Comparison of ENCODE assay signal across 10 mouse cellular contexts in the genomic region with DNA sequence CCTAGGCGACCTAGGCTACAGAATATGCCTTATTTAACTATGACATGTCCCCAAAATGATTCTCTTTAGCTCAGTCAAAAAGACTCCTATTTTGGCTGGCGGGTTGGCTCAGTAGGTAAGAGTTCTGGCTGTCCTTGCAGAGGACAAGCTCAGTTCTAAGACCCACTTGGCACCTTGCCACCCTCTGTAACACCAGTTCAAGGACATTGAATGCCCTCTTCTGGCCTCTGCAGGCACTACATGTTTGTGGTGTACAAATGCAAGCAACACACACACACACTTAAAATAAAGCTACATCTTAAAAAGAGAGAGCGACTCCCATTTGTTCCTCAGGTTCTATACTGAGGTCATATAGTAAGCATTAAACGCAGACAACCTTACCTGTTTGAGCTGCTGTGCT. TPM values are rescaled to one million over a fixed set of nuclear protein-coding genes. Genes with fewer than 3 reads are reported as not detected.
DNase-seq lines count a peak whose midpoint lies in the region; ATAC-seq and TF ChIP-seq lines count a peak whose summit lies in the region.
"Had no signal": no experiment of that assay in that cellular context is flagged by ENCODE, and none has a peak within 500 bp of the region (broad histone marks: within the 10 kb centered on the region; RNA-seq: fewer than 3 reads in every experiment).

No protein-coding gene starts in this region.

- peak; percentile 50 to 51 for DNase-seq in cerebellum, postnatal 10 days
- DNase-seq in cerebellum, adult 11-12 months = no peak
- peak; percentile 12 for DNase-seq in liver, adult 2 months (ENCODE audit: extremely low read depth, low read depth, low spot score)
- peak; percentile 38 to 53 for DNase-seq in kidney, postnatal 4 days
- DNase-seq in left cerebral cortex, adult 11 months (ENCODE audit: low spot score) = no peak
- no peak for DNase-seq in frontal cortex, postnatal 25 days (ENCODE audit: low spot score in 2 of 2)
- DNase-seq: gastrocnemius, postnatal 14 days had no signal

- no peaks in the 10 kb centered on the region for H3K36me3 ChIP-seq in liver, adult 2 months (ENCODE audit: control insufficient read depth, insufficient read depth, low read length)
- peaks cover 92% of the 10 kb centered on the region for H3K36me3 ChIP-seq in liver, embryonic 12.5 days
- H3K36me3 ChIP-seq in E14TG2a.4 (ENCODE audit: insufficient read depth, low read length) = peaks cover 92% of the 10 kb centered on the region

- 98% methylated on average over 4 of the region's 4 CpGs for WGBS in liver, adult 2 months
- 90% methylated on average over 4 of the region's 4 CpGs for WGBS in liver, embryonic 12.5 days (ENCODE audit: insufficient replicate concordance)

- no peak overlapping the region for H3K4me2 ChIP-seq in liver, embryonic 12.5 days
- H3K4me2 ChIP-seq: limb, embryonic 13.5 days had no signal

- H3K4me3 ChIP-seq in liver, adult 2 months (ENCODE audit: insufficient read depth, low read depth, low read length) = no peak overlapping the region
- no peak overlapping the region for H3K4me3 ChIP-seq in liver, embryonic 12.5 days
- no peak overlapping the region for H3K4me3 ChIP-seq in E14TG2a.4 (replicated peaks; ENCODE audit: low read length)
- H3K4me3 ChIP-seq: limb, embryonic 13.5 days had no signal

- TF ChIP-seq POLR2A in liver, adult 2 months (IDR thresholded peaks at IDR 0.05; ENCODE audit: extremely low read depth, insufficient read depth, low read length) = no peak

- no peaks in the 10 kb centered on the region for H3K9me3 ChIP-seq in liver, embryonic 12.5 days (replicated peaks)
- no peaks in the 10 kb centered on the region for H3K9me3 ChIP-seq in E14TG2a.4 (ENCODE audit: low read length)
- H3K9me3 ChIP-seq: limb, embryonic 13.5 days had no signal

- no peaks in the 10 kb centered on the region for H3K79me2 ChIP-seq in liver, adult 2 months (ENCODE audit: control insufficient read depth, insufficient read depth, low read length)

- ATAC-seq in liver, embryonic 12.5 days = no peak

- H3K4me1 ChIP-seq in liver, adult 2 months (ENCODE audit: control insufficient read depth, insufficient read depth, low read length) = no peaks in the 10 kb centered on the region
- H3K4me1 ChIP-seq in liver, embryonic 12.5 days = peaks cover 5% of the 10 kb centered on the region; the same call in 1 of the 2 replicates
- H3K4me1 ChIP-seq in E14TG2a.4 (replicated peaks; ENCODE audit: low read depth, low read length) = peaks cover 23% of the 10 kb centered on the region
- H3K4me1 ChIP-seq: limb, embryonic 13.5 days had no signal

- no peak overlapping the region for H3K27ac ChIP-seq in liver, adult 2 months (replicated peaks; ENCODE audit: insufficient read depth, low read depth, low read length)
- no peak overlapping the region for H3K27ac ChIP-seq in liver, embryonic 12.5 days
- H3K27ac ChIP-seq: limb, embryonic 13.5 days had no signal

- H3K27me3 ChIP-seq in liver, adult 2 months (ENCODE audit: control insufficient read depth, insufficient read depth, low read length) = no peaks in the 10 kb centered on the region
- H3K27me3 ChIP-seq in liver, embryonic 12.5 days (replicated peaks) = no peaks in the 10 kb centered on the region
- H3K27me3 ChIP-seq in E14TG2a.4 (ENCODE audit: insufficient read depth, low read length) = no peaks in the 10 kb centered on the region
- H3K27me3 ChIP-seq: limb, embryonic 13.5 days had no signal

- no peak overlapping the region for H3K9ac ChIP-seq in liver, adult 2 months (ENCODE audit: low read depth, low read length)
- H3K9ac ChIP-seq in liver, embryonic 12.5 days = no peak overlapping the region
- H3K9ac ChIP-seq: limb, embryonic 13.5 days had no signal

- peak; percentile 13; the same call in 1 of the 2 replicates for TF ChIP-seq CTCF in liver, adult 2 months (IDR thresholded peaks at IDR 0.05; ENCODE audit: low read depth, low read length)
- peak; percentile 44 for TF ChIP-seq CTCF in E14TG2a.4 (conservative IDR thresholded peaks at IDR 0.05; ENCODE audit: low read length)

RNA-seq across cellular contexts. Expression of a gene that starts 16.2 kb away (rescaled TPM):
- total RNA-seq in liver, adult 2 months (2014; rRNA removed) = 1.1 and 1.2 TPM in 2 replicates
- polyA plus RNA-seq in liver, adult 2 months (2012; rRNA removed) = 0.07 and 0.23 TPM in 2 replicates
- polyA plus RNA-seq in liver, embryonic 12.5 days (2016; fragmentation: Nextera tagmentation; extraction: Ambion mirVana) = 35.2 and 35.3 TPM in 2 replicates

RNA-seq across cellular contexts. Expression of a gene that starts 38.6 kb away (rescaled TPM):
- total RNA-seq in liver, adult 2 months (2014; rRNA removed) = 0.13 and 0.18 TPM in 2 replicates
- polyA plus RNA-seq in liver, adult 2 months (2012; rRNA removed) = 0.04 and 0.07 TPM in 2 replicates
- 2.1 and 2.2 TPM in 2 replicates for polyA plus RNA-seq in liver, embryonic 12.5 days (2016; fragmentation: Nextera tagmentation; extraction: Ambion mirVana)

Comparison
In these comparisons a context has a peak if more than half of its experiments do, and no peak if none do; other contexts are left out.
1. DNase-seq: peak in cerebellum, postnatal 10 days (2 of 2), liver, adult 2 months (single experiment) and kidney, postnatal 4 days (2 of 2); none in cerebellum, adult 11-12 months (single experiment), left cerebral cortex, adult 11 months (single experiment) and frontal cortex, postnatal 25 days (0 of 2).
2. RNA of a gene that starts 16.2 kb away (polyA plus RNA-seq): 35.2 to 35.3 TPM in liver, embryonic 12.5 days; 0.07 to 0.23 TPM in liver, adult 2 months; every median in the first group is over 10 times any median in the second.